Mouse (Mus musculus) hindbrain, embryonic 11.5 days (tissue): ENCODE measurements around the gene Sf3a3. TPM values are rescaled to one million over a fixed set of nuclear protein-coding genes. Genes with fewer than 3 reads are reported as not detected.
A peak's percentile ranks its signal among the peaks of the same experiment; 100 is the strongest.

Experiments
- ATAC-seq: fragments of 200-750 bp; cut with Nextera tagmentation; 2 replicates; pipeline ENCODE4 v1.8.0; 2017; ENCODE audit warnings: mild to moderate bottlenecking, moderate TSS enrichment, moderate library complexity; ENCODE audit not compliant: low FRiP score
- DNase-seq: peaks from one replicate; pipeline ENCODE4 v3.0.0-alpha.2; 2015; ENCODE audit warnings: low spot score
- H3K27ac ChIP-seq: fragments of 300-500 bp; sonication (generic); 2 replicates; pipeline ENCODE4 v1.5.1; 2014; ENCODE audit warnings: mild to moderate bottlenecking, low read depth, low read length
- H3K27me3 ChIP-seq: fragments of 300-500 bp; sonication (generic); 2 replicates; pipeline ENCODE4 v1.6.1; 2014; ENCODE audit warnings: mild to moderate bottlenecking, low read length, moderate library complexity, mixed read lengths; ENCODE audit not compliant: control insufficient read depth, insufficient read depth
- H3K36me3 ChIP-seq: fragments of 300-500 bp; sonication (generic); 2 replicates; pipeline ENCODE4 v1.6.1; 2014; ENCODE audit warnings: mild to moderate bottlenecking, low read length, moderate library complexity, mixed read lengths; ENCODE audit not compliant: control insufficient read depth, insufficient read depth
- H3K4me1 ChIP-seq: fragments of 300-500 bp; sonication (generic); replicated peaks from 2 replicates; pipeline ENCODE4 v1.6.1; 2014; ENCODE audit warnings: low read length, mixed read lengths; ENCODE audit not compliant: control insufficient read depth, insufficient read depth
- H3K4me2 ChIP-seq: fragments of 300-500 bp; sonication (generic); replicated peaks from 2 replicates; pipeline ENCODE4 v1.6.1; 2014; ENCODE audit warnings: mild to moderate bottlenecking, low read depth, low read length
- H3K4me3 ChIP-seq: fragments of 300-500 bp; sonication (generic); 2 replicates; pipeline ENCODE4 v1.5.1; 2014; ENCODE audit warnings: low read depth, low read length
- H3K9ac ChIP-seq: fragments of 300-500 bp; sonication (generic); 2 replicates; pipeline ENCODE4 v1.6.1; 2014; ENCODE audit warnings: low read depth, low read length
- H3K9me3 ChIP-seq: fragments of 300-500 bp; sonication (generic); 2 replicates; pipeline ENCODE4 v1.6.1; 2016; ENCODE audit warnings: low read length; ENCODE audit not compliant: control insufficient read depth
- WGBS: fragments of 180-500 bp; shearing (Covaris S2); extraction: QIAGEN DNeasy Blood & Tissue Kit; methylation state at CpG from one replicate; pipeline ENCODE4 v1.1.7; 2014; 5-methylcytosine and 5-hydroxymethylcytosine counted together
- polyA plus RNA-seq: library from polyadenylated mRNA; unstranded; fragments of >200 nt; fragmentation: Nextera tagmentation; extraction: Ambion mirVana; gene quantifications from 2 replicates; pipeline ENCODE4 v1.2.1, GENCODE M21; 2014

Sf3a3 gene
- polyA plus RNA-seq, 1 experiment from 2014 or later = 197 TPM

- ATAC-seq (no peak), DNase-seq (peak; percentile 91)
- Histone ChIP-seq H3K27ac (no peak overlapping the region), H3K9ac (no peak overlapping the region), H3K27me3 (peaks cover 11% of the 10 kb centered on the region), H3K4me2 (no peak overlapping the region), H3K4me1 (peaks cover 10% of the 10 kb centered on the region), H3K9me3 (no peaks in the 10 kb centered on the region), H3K36me3 (0 out of 2 replicates have a peak, but pooled peaks cover 3% of the 10 kb centered on the region), H3K4me3 (no peak overlapping the region)
- 1% methylated on average over 4 of the region's 4 CpGs for WGBS
Observed at GRCm38 (mm10) chr4:124675037-124675436, 39.5 kb upstream of the Sf3a3 start.

GRCm38 (mm10) chr4:124675958-124676357 lies 38.6 kb upstream of the Sf3a3 start:
- Histone ChIP-seq H3K4me2 (no peak overlapping the region), H3K36me3 (0 out of 2 replicates have a peak, but pooled peaks cover 3% of the 10 kb centered on the region), H3K9ac (no peak overlapping the region), H3K27ac (no peak overlapping the region), H3K4me3 (no peak overlapping the region), H3K4me1 (peaks cover 10% of the 10 kb centered on the region), H3K27me3 (peaks cover 7% of the 10 kb centered on the region; the same call in 1 of the 2 replicates), H3K9me3 (no peaks in the 10 kb centered on the region)
- no peak for ATAC-seq
- DNase-seq = no peak
- 83% methylated on average over 6 of the region's 6 CpGs for WGBS

GRCm38 (mm10) chr4:124682270-124682669 lies 32.3 kb upstream of the Sf3a3 start:
- Histone ChIP-seq H3K36me3 (peaks cover 11% of the 10 kb centered on the region; the same call in 1 of the 2 replicates), H3K4me3 (no peak overlapping the region), H3K4me1 (no peaks in the 10 kb centered on the region), H3K9me3 (no peaks in the 10 kb centered on the region), H3K27ac (no peak overlapping the region), H3K4me2 (no peak overlapping the region), H3K9ac (no peak overlapping the region), H3K27me3 (no peaks in the 10 kb centered on the region)
- 69% methylated on average over 7 of the region's 7 CpGs for WGBS
- DNase-seq (no peak), ATAC-seq (no peak)

DNA sequence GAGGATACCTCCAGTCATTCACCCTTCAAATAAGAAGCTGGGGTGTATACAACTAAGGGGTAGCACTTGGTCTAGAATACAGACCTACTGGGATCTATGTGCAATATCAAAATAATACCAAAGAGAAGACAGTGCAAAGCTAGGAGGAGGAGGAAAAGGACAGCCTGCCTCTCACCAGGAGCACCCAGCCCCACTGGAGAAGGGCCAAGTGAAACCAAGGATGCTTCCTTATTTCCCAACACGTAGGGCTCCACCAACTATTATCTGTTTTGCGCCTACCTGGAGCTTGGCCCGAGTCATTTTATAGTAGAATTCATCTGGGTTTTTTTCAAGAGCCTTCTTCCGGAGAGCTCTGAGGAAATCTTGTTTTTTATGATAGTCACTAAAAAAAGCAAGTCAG lies 31.1 kb upstream of the Sf3a3 start:
- no peak overlapping the region for H3K27ac ChIP-seq
- H3K27me3 ChIP-seq = no peaks in the 10 kb centered on the region
- H3K9ac ChIP-seq = no peak overlapping the region
- 93% methylated on average over 4 of the region's 4 CpGs for WGBS
- no peak overlapping the region for H3K4me3 ChIP-seq
- H3K36me3 ChIP-seq = peaks cover 8% of the 10 kb centered on the region; the same call in 1 of the 2 replicates
- H3K4me2 ChIP-seq = no peak overlapping the region
- H3K4me1 ChIP-seq = no peaks in the 10 kb centered on the region
- no peaks in the 10 kb centered on the region for H3K9me3 ChIP-seq
- DNase-seq = no peak
- ATAC-seq = no peak

DNA sequence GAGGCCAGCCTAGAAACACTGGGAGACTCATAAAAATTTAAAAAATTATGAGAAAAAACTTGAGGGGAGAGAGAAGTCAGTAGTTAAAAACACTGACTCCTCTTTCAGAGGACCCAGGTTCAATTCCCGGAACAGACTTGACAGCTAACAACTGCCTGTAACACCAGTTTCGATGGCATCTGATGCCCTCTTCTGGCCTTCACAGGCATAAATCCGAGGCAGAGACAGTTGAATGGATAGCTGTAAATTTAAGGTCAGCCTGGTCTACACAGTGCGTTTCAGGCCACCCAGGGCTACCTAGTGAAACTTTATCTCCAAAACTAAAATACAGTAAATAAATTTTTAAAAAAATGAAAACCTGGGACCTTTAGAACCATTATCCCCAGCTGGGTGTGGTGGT lies 29.6 kb upstream of the Sf3a3 start:
- no peaks in the 10 kb centered on the region for H3K27me3 ChIP-seq
- 83% methylated on average over 4 of the region's 4 CpGs for WGBS
- ATAC-seq (no peak), DNase-seq (no peak)
- no peak overlapping the region for H3K27ac ChIP-seq
- H3K4me2 ChIP-seq = no peak overlapping the region
- H3K9ac ChIP-seq = no peak overlapping the region
- H3K36me3 ChIP-seq = peaks cover 8% of the 10 kb centered on the region; the same call in 1 of the 2 replicates
- H3K4me3 ChIP-seq = no peak overlapping the region
- H3K9me3 ChIP-seq = no peaks in the 10 kb centered on the region
- H3K4me1 ChIP-seq = no peaks in the 10 kb centered on the region

DNA sequence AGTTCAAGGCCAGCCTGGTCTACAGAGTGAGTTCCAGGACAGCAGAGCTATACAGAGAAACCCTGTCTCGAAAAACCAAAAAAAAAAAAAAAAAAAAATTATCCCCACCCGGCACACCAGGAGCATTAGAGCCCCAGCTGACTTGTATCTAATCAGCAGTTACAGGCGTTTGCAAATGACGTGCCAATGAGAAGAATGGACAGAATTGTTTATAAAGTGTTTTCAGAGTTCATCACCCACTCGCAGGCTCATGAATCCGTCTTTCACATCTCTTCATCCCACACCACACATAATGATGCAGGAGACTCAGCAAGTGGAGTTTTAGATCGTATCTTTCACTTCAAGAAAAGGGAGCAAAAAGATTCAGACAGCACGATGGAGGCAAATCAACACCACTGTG lies 29.1 kb upstream of the Sf3a3 start:
- Histone ChIP-seq H3K4me2 (no peak overlapping the region), H3K36me3 (peaks cover 8% of the 10 kb centered on the region; the same call in 1 of the 2 replicates), H3K4me1 (no peaks in the 10 kb centered on the region), H3K9me3 (no peaks in the 10 kb centered on the region), H3K9ac (no peak overlapping the region), H3K27ac (no peak overlapping the region), H3K4me3 (no peak overlapping the region), H3K27me3 (no peaks in the 10 kb centered on the region)
- ATAC-seq (no peak), DNase-seq (no peak)
- WGBS = 95% methylated on average over 8 of the region's 8 CpGs

- Histone ChIP-seq H3K27me3 (no peaks in the 10 kb centered on the region), H3K36me3 (peaks cover 8% of the 10 kb centered on the region; the same call in 1 of the 2 replicates), H3K4me2 (no peak overlapping the region), H3K9ac (no peak overlapping the region), H3K4me3 (no peak overlapping the region), H3K27ac (no peak overlapping the region), H3K4me1 (no peaks in the 10 kb centered on the region), H3K9me3 (no peaks in the 10 kb centered on the region)
- ATAC-seq (no peak), DNase-seq (no peak)
- WGBS = 91% methylated on average over 8 of the region's 8 CpGs
Observed at GRCm38 (mm10) chr4:124685897-124686402, 28.6 kb upstream of the Sf3a3 start.

DNA sequence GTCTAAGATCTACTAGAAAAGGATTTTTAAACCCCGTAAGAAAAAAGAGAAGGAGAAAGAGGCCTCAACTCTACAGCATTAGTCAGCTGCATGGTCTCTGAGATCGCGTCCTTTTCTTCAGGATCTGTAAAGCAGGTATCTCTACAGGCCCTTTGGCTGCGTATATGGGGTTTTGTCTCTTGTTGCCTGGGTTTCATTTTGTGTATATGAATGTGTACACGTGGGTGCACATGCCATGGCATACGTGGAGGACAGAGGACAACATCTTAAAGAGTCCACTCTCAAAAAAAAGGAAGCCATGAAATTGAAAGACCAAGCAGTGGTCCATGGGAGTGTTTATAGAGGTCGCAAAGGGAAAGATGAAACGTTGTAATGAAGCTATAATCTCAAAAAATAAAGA lies 23.1 kb upstream of the Sf3a3 start:
- Histone ChIP-seq H3K4me3 (no peak overlapping the region), H3K27ac (no peak overlapping the region), H3K9ac (no peak overlapping the region), H3K4me2 (no peak overlapping the region), H3K27me3 (peaks cover 2% of the 10 kb centered on the region; the same call in 1 of the 2 replicates), H3K4me1 (no peaks in the 10 kb centered on the region), H3K9me3 (no peaks in the 10 kb centered on the region), H3K36me3 (no peaks in the 10 kb centered on the region)
- 89% methylated on average over 8 of the region's 8 CpGs for WGBS
- no peak for DNase-seq
- ATAC-seq = no peak

DNA sequence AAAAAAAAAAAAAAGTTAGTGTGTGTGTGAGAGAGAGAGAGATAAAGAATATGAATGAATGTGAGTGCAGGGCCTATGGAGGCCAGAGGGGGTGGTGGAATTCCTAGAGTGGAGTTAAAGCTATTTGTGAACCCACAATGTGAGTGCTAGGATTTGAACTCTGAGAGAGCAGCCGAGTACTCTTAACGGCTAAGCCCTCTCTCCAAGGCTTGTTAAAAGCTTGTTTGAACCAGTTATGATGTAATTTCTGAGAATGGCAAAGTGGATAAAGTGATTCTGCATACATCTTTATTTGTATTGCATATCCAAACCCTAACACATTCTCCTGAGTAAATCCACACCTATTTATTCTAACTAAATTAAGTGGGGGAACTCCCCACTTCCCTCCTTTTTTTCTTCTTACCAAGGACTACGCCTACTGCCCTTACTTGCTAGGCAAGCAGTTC lies 22.1 kb upstream of the Sf3a3 start:
- H3K36me3 ChIP-seq = no peaks in the 10 kb centered on the region
- WGBS = 74% methylated on average over 3 of the region's 3 CpGs
- H3K9me3 ChIP-seq = no peaks in the 10 kb centered on the region
- peak overlapping the region; percentile 48 for H3K4me2 ChIP-seq
- peaks cover 2% of the 10 kb centered on the region; the same call in 1 of the 2 replicates for H3K27me3 ChIP-seq
- H3K27ac ChIP-seq = no peak overlapping the region
- DNase-seq = no peak
- no peaks in the 10 kb centered on the region for H3K4me1 ChIP-seq
- ATAC-seq = no peak
- peak overlapping the region; percentile 62 for H3K9ac ChIP-seq
- H3K4me3 ChIP-seq = peak overlapping the region; percentile 69
